Mouse (Mus musculus): Measurements from ENCODE around the gene Figla.

Gene Figla

DNA sequence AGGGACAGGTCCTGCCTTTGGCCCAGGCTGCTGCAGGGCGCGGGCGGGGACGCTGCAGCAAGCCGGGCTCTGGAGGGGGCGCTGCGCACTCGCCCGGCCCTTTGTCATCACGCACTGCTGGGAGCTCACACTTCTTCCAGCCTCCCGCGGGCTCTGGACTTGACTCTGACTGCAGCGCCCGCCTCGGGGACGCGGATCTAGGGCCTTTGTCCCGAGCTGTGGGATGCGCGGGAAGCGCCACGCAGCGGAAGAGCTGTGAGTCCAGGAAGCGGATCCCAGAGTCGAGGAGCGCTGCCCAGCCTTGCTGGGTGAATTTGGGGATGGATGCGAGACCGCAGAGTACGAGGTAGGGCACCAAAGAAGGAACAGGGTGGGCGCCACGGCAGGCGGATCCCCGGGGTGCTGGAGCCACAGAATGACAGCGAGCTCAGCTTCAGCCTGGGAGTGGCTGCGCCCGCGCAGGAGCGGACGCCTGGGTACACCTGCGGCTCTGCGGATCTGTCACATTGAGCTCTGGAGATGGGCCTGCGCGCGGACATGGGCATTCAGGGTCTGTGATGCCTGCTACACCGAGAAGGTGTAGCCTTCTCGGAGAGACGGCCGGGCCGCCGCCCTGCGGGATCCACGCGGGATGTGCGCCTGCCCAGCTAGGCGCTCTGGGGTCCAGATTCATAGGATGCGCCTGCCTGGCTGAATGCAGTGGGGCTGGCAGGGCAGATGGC is 12.8 kb downstream of the Figla start, which contains the start of gene Add2:
Add2 (plus strand) TSS at position 81 of the 722 bp plus-strand sequence.
- DNase-seq (ENCODE audit: low read depth, low spot score): peak; percentile 75

DNA sequence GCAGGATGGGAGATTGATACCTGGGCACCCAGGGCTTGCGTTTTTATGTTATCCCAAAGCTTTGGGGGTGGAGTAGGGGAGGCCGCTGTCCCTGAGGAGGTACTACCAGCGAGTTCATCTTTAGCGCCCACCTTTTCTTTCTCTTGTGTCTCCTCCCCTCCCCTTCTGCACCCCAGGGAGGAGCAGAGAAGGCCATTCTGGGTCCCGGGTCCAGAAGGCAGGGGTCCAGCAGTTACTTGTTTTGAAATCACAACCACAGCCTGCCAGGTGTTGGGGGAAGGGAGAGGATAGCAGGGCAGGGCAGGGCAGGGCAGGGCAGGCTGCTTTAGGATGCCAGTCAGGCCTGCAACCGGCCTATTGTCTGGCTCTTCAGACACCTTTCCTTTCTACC is 13.3 kb downstream of the Figla start:
- DNase-seq (ENCODE audit: low read depth, low spot score): no peak

DNA sequence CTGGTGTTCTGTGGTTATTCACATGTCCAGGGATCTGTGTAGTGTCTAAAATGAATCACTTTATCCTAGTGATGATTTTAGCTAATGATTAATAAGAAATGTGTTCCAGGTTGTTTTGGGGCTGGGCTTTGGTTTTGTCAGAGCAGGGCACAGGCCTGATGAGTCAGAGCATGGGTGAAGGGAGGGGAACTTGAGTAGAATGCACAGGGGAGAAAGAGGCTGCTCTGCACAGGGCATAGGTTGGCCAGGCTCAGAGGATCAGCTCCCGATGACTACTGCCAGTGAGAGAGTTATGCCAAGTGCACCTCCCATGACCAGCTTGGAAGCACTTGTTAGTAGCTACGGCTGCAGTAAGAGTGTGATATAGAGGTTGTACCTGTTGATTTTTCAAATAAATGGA is 15.6 kb downstream of the Figla start:
- no peak for DNase-seq (ENCODE audit: low read depth, low spot score)

DNA sequence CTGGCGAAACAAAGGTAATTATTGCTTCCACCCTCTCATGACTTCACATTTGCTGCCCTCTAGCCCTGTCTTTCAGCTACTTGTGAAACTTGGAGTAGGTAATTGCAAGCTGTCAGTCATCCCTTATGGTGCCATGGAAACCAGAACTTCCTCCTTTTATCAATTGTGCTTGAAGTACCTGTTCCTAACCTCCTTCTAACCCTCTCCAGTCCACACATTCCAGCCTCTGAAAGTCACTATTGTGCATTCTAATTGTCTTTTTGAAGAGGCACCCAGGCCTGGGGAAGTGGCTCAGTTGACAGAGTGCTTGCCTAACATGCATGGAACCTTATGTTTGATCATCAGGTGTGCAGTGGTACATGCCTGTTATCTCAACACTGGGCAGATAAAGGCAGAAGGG is 17.7 kb downstream of the Figla start:
- DNase-seq (ENCODE audit: low read depth, low spot score): no peak

DNA sequence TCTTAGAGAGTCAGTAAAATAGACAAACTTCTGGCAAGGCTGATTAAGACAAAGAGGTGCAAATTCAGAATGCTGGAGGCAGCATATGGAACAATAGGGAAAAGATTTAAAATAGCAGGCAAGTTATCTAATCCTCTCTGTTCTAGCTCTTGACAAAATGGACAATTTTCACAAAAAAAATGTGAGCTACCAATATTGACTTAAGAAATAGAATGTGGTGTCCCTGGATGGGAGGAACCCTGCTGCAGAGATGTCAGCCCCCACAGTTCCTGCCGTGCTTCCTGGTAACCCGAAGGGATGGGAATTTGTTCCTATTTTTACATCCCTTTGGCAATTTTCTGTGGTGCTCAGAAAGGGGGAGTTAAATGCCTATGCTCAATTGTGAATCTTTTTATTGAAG is 22.9 kb downstream of the Figla start:
- DNase-seq (ENCODE audit: low read depth, low spot score): no peak

DNA sequence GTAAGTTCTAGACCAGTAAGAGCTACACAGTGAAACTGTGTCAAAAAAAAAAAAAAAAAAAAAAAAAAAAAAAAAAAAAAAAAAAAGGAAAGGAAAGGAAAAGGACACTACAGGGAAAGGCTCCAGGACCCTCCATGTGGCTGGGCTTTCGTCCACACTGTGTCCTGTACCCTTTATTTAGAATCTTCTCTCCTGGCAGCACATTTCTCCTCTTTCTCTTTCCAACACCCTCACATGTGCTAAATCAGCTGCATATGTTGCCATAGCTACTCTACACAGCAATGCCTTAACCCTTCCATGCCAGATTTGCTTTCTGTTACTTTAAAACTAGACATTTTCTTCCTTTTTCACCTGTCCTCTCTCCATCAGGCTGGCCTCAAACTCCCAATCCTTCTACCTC is 24.2 kb downstream of the Figla start:
- no peak for DNase-seq (ENCODE audit: low read depth, low spot score)

DNA sequence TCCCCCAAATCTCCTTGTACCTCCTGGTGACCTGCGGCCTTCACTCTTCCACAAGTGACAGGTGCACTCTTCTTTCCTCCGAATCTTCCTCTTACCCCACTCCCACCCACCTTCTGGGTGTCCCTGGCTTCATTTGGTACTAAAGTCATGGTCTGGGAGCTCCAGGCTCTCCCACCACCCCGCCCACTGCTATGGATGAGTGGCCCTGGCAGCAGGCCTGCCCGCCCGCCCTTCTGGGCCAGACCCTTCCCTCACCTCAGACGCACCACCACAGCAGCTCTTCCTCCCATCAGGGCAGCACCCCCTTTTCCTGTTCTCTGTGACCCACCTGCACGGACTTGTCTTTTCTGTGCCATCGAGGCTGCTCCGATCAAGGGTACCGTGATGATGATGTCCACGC is 31.5 kb downstream of the Figla start:
- no peak for DNase-seq (ENCODE audit: low read depth, low spot score)

DNA sequence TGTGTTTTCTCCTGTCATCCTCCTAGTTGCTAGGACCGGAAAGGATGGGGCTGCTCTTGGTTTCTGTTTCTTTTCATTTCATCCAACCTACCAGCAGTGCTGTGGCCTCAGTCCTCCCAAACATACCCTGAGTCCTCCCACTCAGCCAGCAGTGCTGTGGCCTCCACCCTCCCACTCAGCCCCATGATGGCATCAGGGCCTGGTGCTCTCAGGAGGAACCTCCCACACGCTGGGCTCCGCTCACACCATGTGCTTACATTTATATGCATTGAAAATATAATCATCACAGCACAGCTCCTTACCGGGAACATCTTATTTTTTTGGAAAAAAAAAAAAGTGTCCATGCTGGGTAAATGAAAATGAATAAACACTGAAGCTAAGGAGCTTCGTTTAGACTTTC is 32.5 kb downstream of the Figla start:
- DNase-seq (ENCODE audit: low read depth, low spot score): no peak

DNA sequence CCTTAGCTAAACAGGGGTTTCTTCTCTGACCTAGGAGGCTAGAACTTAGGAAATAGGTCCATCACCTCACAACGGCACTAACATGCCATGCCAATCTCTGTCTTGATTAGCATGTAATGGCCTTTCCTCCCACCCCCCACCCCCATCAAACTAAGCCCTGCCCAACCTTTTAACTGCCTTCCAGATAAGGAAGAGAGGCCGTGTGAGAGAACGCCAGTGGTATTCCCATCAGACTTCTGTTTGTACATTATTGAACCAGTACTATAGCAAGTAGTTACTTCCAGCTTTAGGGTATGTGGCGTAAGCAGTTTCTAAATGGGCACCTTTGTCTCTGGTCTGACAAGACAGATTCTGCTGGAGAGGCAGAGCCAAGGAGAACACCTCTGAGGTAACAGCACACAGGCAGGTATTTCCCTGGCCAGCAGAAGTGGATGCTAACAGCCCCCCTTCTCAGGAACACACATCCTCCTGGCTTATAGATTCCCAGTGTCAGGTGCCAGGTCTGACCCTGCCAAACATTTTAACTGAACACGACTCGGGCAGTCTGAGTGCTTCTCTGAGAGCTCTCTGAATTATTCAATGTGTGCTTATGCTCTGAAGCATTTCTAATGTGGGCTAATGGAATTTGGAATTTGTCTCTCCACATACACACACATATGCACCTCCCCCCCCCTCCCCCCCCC is 34.8 kb downstream of the Figla start:
- DNase-seq (ENCODE audit: low read depth, low spot score): no peak

DNA sequence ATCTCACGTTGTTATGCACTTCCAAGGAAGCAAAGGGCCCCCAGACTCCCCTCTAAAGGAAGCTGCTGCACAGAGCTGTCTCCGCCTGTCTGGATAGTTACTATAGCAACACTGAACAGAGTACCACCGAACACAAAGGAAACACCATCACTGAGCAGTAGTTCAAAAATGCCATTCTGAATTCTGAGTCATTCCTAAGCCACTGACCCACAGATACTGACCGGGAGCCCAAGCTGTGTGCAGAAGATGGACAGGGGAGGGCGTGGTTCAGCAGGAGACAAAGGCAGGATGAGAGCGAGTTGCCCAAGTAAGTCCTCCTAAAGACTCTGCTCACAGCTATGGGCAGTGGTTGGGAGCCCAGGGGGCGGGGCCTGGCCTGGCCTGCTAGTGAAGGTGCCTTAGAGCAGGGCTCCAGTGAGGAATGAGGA is 36.1 kb downstream of the Figla start:
- DNase-seq (ENCODE audit: low read depth, low spot score): no peak

DNA sequence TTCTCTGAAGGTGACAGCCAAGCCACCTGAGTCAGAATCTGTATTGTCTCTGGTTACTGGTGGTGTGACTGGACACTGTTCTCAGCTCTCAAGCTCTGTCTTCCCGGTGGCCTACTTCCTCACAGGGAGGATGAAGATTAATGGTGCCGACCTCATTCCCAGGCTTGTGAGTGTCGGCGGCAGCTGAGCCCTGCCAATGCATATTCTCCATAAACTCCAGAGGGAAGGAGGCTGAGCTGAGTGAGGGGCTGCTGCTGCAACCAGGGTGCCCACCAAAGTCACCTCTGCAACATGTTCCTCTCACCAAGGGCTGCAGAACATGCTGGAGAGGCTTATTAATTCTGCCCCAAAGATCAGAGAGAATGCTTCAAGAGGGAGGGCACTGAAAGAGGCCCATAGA is 36.6 kb downstream of the Figla start:
- no peak for DNase-seq (ENCODE audit: low read depth, low spot score)

DNA sequence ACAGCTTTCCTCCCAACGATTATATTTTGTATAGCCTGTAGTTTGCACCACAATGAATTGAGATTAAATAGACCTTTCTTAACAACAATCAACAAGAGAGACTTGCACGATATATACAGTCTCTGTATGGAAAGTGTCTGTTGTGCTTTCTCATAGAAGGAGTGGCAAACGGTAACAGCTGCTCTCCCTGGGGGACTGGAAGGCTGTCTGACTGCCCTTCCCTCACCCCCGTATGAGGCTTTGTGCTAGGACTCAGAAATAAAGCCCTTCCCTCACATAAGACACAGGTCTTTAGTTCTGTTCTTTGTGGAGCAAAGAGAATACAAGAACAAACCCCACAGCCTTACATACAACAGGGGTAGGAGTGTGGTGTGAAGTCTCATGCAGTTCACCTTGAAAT is 37.1 kb downstream of the Figla start:
- no peak for DNase-seq (ENCODE audit: low read depth, low spot score)

DNA sequence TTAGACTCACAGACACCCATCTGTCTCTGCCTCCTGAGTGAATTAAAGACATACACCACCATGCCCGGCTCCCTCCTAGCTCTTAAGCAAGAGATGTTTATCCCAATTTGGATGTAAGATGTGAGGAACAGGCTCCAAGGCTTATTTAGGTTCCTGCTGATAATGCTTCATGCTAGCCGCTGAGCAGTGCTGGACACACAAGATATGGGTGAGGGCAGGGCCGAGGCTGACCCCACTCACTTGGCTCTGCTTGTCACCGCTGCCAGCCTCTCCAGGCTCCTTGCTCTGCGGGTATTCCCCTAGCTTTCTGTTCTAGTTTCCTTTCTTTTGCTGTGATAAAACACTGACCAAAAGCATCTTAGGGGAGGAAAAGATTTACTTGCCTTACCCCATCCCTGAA is 37.6 kb downstream of the Figla start:
- no peak for DNase-seq (ENCODE audit: low read depth, low spot score)

DNA sequence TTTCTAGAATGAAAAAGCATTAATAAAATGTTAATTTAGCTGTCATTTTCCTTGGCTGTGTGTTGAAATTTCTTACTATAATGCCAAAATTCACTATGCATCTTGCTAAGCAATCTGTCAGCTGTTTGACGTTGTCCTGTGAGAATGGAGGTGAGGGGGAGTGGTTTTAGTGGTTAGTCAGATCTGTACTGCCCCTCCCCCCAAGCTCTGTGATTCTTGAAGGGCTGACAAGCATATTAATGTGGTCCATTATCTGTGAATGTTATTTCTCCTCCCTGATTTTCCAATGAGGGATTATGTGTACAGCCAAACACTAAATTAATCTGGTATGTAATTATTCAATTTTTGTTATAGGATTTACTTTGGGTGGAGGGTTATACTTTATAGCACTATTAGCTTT is 42.5 kb downstream of the Figla start:
- DNase-seq (ENCODE audit: low read depth, low spot score): no peak

DNA sequence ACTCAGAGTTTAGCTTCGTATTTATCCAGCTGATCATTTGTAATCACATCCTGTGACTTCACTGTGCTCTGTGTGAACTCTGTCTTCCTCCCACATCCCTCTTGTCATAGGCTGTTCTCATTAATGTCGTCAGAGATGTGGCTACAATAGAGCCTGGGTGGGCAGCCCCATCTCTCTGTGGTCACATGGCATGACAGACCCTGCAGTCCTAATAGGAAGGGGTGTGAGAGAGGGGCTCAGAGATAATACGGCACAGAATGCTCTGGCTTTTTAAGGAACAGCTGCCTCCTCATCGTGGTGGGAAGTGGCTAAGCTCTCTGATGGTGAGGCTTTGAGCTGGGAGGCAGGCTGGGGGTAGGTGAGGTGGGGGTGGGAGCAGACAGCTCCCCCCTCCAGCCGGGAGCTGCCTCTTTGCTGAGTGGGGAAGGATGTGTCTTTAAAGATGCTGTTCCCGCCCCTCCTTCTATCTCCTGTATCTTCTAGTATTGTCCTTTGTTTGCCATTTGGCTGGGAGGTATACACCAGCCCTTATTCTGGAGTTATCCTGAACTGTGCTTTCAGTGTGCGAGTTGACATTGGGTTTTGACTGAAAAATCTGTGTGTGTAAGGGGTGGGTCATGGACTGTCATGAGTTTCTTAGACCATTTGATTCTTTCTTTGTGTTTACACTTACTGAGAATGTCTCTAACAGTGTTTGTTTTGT is 43.3 kb downstream of the Figla start:
- DNase-seq (ENCODE audit: low read depth, low spot score): no peak

DNA sequence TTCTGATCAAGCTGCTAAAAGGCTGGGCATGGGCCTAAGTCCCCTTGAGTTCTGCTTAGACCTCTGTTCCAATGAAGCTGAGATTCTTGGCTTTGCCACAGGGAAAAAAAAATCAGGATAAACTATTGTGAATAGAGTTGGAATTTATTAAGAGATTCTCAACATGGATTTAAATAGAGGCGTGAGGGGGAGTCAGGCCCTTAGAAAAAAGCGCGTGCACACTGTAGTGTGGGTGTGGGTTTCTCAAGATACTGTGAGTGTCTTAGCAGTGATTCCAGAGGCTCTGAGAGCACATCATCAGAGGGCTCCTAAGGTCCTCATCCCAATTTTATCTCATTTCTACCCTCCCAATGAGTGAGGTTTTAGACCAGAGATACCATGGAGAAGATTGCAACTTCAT is 44.2 kb downstream of the Figla start:
- DNase-seq (ENCODE audit: low read depth, low spot score): no peak

DNA sequence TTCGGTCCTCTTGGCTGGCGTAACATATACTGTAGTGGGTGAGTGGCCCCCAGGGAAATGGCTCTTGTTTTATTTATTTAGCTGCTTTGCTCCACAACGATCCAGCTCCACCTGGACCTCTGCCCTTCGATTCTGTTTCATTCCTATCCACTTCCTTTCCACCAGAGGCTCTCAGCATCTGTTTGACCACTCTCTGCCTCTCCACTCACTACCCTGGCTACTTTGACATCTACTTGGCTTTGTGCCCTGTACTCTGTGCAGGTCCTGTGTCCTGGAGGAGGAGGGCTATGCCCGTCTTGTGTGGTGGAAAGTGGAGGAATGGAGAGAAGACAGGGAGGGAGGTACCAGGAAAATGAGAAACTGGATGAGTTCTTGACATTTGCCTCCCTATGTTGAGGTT is 46.3 kb downstream of the Figla start:
- DNase-seq (ENCODE audit: low read depth, low spot score): no peak

DNA sequence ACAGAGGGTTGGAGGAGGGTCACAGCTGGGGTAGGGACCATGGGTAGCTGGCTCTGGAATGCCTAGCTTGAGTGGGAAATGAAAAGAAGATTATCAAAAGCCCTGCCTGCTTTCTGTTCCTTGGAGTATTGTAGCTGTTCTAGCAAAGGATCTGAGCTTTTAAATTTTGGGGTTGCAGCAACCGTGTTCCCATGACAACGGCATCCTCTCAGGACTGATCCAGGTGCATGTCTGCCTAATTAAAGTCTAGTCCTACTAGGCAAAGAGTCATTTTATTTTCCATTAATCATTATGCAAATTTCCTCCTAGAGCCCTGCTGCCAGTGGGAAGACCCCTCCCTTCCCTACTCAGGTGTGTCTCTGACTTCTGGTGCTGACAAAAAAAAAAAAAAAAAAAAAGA is 46.7 kb downstream of the Figla start:
- DNase-seq (ENCODE audit: low read depth, low spot score): no peak

DNA sequence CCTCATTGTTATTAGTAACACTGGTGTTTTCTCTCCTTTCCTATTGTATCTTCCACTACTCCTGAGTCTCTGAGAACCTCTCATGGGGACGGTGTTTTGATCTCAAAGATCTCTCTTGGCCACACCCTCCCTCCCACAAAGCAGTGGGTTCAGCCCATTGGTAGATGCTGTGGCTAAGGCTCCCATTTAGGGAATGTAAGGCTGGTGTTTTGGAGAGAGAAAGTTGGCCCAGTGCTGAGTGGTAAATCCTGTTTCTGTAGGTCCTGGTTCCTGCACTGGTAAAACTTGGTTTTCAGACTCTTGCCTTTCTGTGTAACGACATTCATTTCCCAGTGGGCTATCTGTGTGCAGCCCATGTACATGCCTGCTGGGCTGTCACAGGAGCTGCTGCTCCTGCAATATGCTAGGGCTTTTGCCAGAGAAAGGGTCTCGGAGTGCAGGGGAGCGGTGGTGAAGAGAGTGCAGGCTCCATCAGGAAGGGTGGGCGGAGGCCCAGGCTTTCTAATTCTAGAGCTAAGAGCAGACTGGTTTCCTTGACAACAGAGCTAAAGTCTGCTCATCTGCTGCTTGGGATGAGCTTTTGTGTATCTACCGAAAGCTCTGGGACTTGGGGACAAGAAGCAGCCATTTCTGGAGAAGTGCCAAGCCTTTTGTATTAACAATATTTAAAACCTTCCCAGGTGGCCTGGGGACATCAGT is 48.5 kb downstream of the Figla start:
- DNase-seq (ENCODE audit: low read depth, low spot score): peak; percentile 14

DNA sequence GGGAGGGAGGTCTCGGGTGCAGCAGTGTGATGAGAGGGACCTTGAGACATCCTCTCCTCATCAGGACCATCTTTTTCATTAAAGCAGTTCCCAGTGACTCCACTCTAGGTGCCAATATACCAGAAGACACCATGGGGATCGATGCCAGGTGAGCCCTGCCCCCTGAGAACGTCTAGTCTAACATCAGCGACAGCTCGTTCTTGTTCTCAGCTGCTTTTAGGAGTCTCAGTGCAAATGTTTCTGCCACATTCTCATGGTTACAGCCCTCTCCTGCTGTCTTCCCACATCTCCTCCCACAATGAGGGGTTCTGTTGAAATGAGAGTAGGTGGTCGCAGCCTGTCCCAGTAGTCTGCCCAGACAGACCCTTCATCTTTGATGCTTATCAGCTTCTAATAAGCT is 50.8 kb downstream of the Figla start:
- no peak for DNase-seq (ENCODE audit: low read depth, low spot score)

DNA sequence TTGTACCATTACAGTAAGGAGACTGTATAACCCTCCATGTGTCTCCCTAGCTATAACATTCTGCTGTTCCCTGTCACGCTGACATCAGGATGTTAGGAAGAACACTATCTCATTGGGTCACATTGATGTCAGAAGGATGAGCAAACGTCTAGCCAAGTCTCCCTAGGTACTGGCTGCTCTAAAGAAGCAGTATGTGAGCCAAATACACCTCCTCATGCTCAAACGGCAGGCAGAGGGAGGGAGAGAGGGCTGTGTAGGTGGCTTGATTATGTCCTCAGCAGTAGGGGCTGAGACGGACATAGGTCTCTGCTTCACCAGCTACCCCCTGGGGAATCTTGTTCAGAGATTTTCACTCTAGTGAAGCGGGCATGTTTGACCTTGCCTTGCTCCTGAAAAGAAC is 51.2 kb downstream of the Figla start:
- DNase-seq (ENCODE audit: low read depth, low spot score): no peak

DNA sequence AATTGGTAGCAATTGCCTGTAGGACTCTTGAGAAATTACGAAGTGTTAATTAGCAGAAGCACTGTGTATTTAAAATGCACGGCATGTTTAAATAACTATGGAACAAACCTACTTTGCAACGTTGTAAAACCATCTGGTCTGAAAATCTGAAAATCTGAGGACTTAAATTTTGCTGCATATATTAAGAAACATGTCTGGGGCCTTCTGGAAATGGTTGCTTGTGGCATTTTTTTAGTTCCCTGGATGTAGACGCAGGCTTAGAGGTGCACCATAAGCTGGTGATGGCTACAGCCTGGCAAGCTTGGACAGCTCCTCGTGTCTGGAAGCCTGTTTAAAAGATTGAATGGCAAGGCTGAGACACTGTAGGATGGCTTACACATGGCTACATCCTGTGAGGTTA is 53.0 kb downstream of the Figla start:
- DNase-seq (ENCODE audit: low read depth, low spot score): no peak
